Mouse (Mus musculus) myocyte (in vitro differentiated cells): ENCODE results near the gene Papss2. TPM values are rescaled to one million over a fixed set of nuclear protein-coding genes. Genes with fewer than 3 reads are reported as not detected.
"Not testable (repeated sequence)": the region's sequence is repeated elsewhere in the genome, so short reads cannot be mapped to it uniquely, and the experiment has no call there.

Experiments used
- H3K27me3 ChIP-seq: one replicate; pipeline ENCODE4 v1.6.1; 2011; ENCODE audit not compliant: control insufficient read depth, insufficient read depth, insufficient read length
- H3K36me3 ChIP-seq: one replicate; pipeline ENCODE4 v1.6.1; 2011; ENCODE audit not compliant: control insufficient read depth, insufficient read depth
- H3K4me2 ChIP-seq: one replicate; pipeline ENCODE4 v1.6.1; 2011; ENCODE audit warnings: low read depth, control low read depth
- H3K4me3 ChIP-seq: one replicate; pipeline ENCODE4 v1.5.1; 2011; ENCODE audit warnings: mild to moderate bottlenecking, control low read depth, moderate library complexity
- H3K79me2 ChIP-seq: one replicate; pipeline ENCODE4 v1.6.1; 2011; ENCODE audit not compliant: control insufficient read depth, insufficient read depth
- H3ac ChIP-seq: one replicate; pipeline ENCODE4 v1.6.1; 2011; ENCODE audit not compliant: control insufficient read depth, insufficient read length
- CEBPB ChIP-seq: IDR thresholded peaks from 2 replicates; pipeline ENCODE4 v1.6.1; 2011; ENCODE audit warnings: mild to moderate bottlenecking, moderate library complexity; ENCODE audit not compliant: poor library complexity, insufficient read depth, severe bottlenecking
- E2F4 ChIP-seq: IDR thresholded peaks from one replicate; pipeline ENCODE4 v1.6.1; 2011; ENCODE audit warnings: mild to moderate bottlenecking, control low read depth, moderate library complexity; ENCODE audit not compliant: insufficient read depth
- MAX ChIP-seq: IDR thresholded peaks from one replicate; pipeline ENCODE4 v1.6.1; 2011; ENCODE audit warnings: low read depth, mild to moderate bottlenecking, control low read depth
- MYOD1 ChIP-seq, 3 experiments: IDR thresholded peaks; one replicate each; pipeline ENCODE4 v1.6.1; 2011; ENCODE audit warnings: control low read depth in 2 of 3, low read depth in 2 of 3, mild to moderate bottlenecking in 2 of 3, moderate library complexity in 1 of 3; ENCODE audit not compliant: insufficient read length in 2 of 3, control insufficient read depth in 1 of 3
- MYOG ChIP-seq, 3 experiments: IDR thresholded peaks; one replicate each; pipeline ENCODE4 v1.6.1; 2011; ENCODE audit warnings: control low read depth in 2 of 3, low read depth in 2 of 3, mild to moderate bottlenecking in 2 of 3; ENCODE audit not compliant: insufficient read length in 2 of 3, control insufficient read depth in 1 of 3, insufficient read depth in 1 of 3
- POLR2A ChIP-seq: IDR thresholded peaks from one replicate; pipeline ENCODE4 v1.6.1; 2011; ENCODE audit warnings: low read depth, mild to moderate bottlenecking, control low read depth, moderate library complexity; ENCODE audit not compliant: insufficient read length
- POLR2AphosphoS2 ChIP-seq: IDR thresholded peaks from one replicate; pipeline ENCODE4 v1.6.1; 2011; ENCODE audit warnings: low read depth, control low read depth; ENCODE audit not compliant: insufficient read length
- REST ChIP-seq: IDR thresholded peaks from one replicate; pipeline ENCODE4 v1.6.1; 2011; ENCODE audit warnings: mild to moderate bottlenecking, control low read depth, moderate library complexity; ENCODE audit not compliant: insufficient read depth, insufficient read length
- SRF ChIP-seq: IDR thresholded peaks from one replicate; pipeline ENCODE4 v1.6.1; 2011; ENCODE audit warnings: low read depth; ENCODE audit not compliant: control insufficient read depth, insufficient read length
- TCF12 ChIP-seq: IDR thresholded peaks from one replicate; pipeline ENCODE4 v1.6.1; 2011; ENCODE audit warnings: mild to moderate bottlenecking, control low read depth; ENCODE audit not compliant: poor library complexity, insufficient read depth, severe bottlenecking
- TCF3 ChIP-seq: IDR thresholded peaks from one replicate; pipeline ENCODE4 v1.6.1; 2011; ENCODE audit warnings: low read depth, control low read depth; ENCODE audit not compliant: insufficient read length
- USF1 ChIP-seq: IDR thresholded peaks from one replicate; pipeline ENCODE4 v1.6.1; 2011; ENCODE audit warnings: low read depth, mild to moderate bottlenecking, control low read depth, moderate library complexity
- polyA plus RNA-seq: library from polyadenylated mRNA; unstranded; fragments of >200 nt; fragmentation: generic; extraction: Trizol; gene quantifications from one replicate; pipeline ENCODE4 v1.2.1, GENCODE M21; 2012; ENCODE audit warnings: missing spikeins

Gene Papss2
- polyA plus RNA-seq, 1 experiment: 0.47 TPM

GRCm38 (mm10) chr19:32653122-32653521 is 57.5 kb downstream of the Papss2 start:
- no peak overlapping the region for H3K4me3 ChIP-seq
- no peak overlapping the region for H3K4me2 ChIP-seq
- H3K36me3 ChIP-seq: no peaks in the 10 kb centered on the region
- H3ac ChIP-seq: no peak overlapping the region
- TF ChIP-seq E2F4 (no peak), POLR2A (no peak), SRF (no peak), TCF12 (no peak), TCF3 (no peak)
- no peaks in the 10 kb centered on the region for H3K27me3 ChIP-seq
- H3K79me2 ChIP-seq: no peaks in the 10 kb centered on the region

- no peak for TF ChIP-seq MYOD1 (IDR thresholded peaks at IDR 0.05; ENCODE audit: control insufficient read depth in 1 of 3, insufficient read length in 2 of 3, low read depth in 2 of 3)
- no peak for TF ChIP-seq TCF3
- no peak for TF ChIP-seq E2F4
- no peak for TF ChIP-seq REST
- TF ChIP-seq MAX: no peak
- no peak for TF ChIP-seq POLR2AphosphoS2
- no peak for TF ChIP-seq CEBPB
- TF ChIP-seq MYOG (IDR thresholded peaks at IDR 0.05; ENCODE audit: control insufficient read depth in 1 of 3, insufficient read depth in 1 of 3, insufficient read length in 2 of 3, low read depth in 2 of 3): no peak
- no peak for TF ChIP-seq TCF12
- TF ChIP-seq SRF: no peak
- no peak for TF ChIP-seq POLR2A
- TF ChIP-seq USF1: no peak
- no peaks in the 10 kb centered on the region for H3K27me3 ChIP-seq
- H3K4me3 ChIP-seq: no peak overlapping the region
- no peaks in the 10 kb centered on the region for H3K36me3 ChIP-seq
- H3K79me2 ChIP-seq: no peaks in the 10 kb centered on the region
- H3K4me2 ChIP-seq: no peak overlapping the region
- no peak overlapping the region for H3ac ChIP-seq
Measured at GRCm38 (mm10) chr19:32653630-32654362, 58.2 kb downstream of the Papss2 start.

GRCm38 (mm10) chr19:32659346-32659745 is 63.8 kb downstream of the Papss2 start:
- Histone ChIP-seq H3K79me2 (no peaks in the 10 kb centered on the region), H3K27me3 (no peaks in the 10 kb centered on the region), H3K4me3 (no peak overlapping the region), H3K36me3 (no peaks in the 10 kb centered on the region), H3K4me2 (no peak overlapping the region), H3ac (no peak overlapping the region)
- TF ChIP-seq POLR2AphosphoS2: no peak
- no peak for TF ChIP-seq SRF
- TF ChIP-seq MYOG (IDR thresholded peaks at IDR 0.05; ENCODE audit: control insufficient read depth in 1 of 3, insufficient read depth in 1 of 3, insufficient read length in 2 of 3, low read depth in 2 of 3): no peak
- no peak for TF ChIP-seq TCF3

GRCm38 (mm10) chr19:32662936-32663335 is 67.3 kb downstream of the Papss2 start:
- Histone ChIP-seq H3ac (no peak overlapping the region), H3K36me3 (peaks cover 8% of the 10 kb centered on the region), H3K79me2 (no peaks in the 10 kb centered on the region), H3K4me3 (no peak overlapping the region), H3K4me2 (no peak overlapping the region), H3K27me3 (no peaks in the 10 kb centered on the region)
- TF ChIP-seq USF1 (no peak), CEBPB (0 out of 2 replicates have a peak, but pooled peaks have one; percentile 56)

GRCm38 (mm10) chr19:32665243-32665642 is 69.7 kb downstream of the Papss2 start:
- no peaks in the 10 kb centered on the region for H3K27me3 ChIP-seq
- TF ChIP-seq SRF (no peak), TCF12 (no peak)
- no peak overlapping the region for H3K4me3 ChIP-seq
- H3ac ChIP-seq: no peak overlapping the region
- peaks cover 8% of the 10 kb centered on the region for H3K36me3 ChIP-seq
- no peaks in the 10 kb centered on the region for H3K79me2 ChIP-seq
- no peak overlapping the region for H3K4me2 ChIP-seq

GRCm38 (mm10) chr19:32667830-32668229 is 72.2 kb downstream of the Papss2 start:
- H3ac ChIP-seq, H3K4me2 ChIP-seq, H3K4me3 ChIP-seq, H3K79me2 ChIP-seq, H3K27me3 ChIP-seq, H3K36me3 ChIP-seq: not testable (repeated sequence)
